ENCODE assay signal across 8 mouse cellular contexts in genomic region chr4:149773408-149774093, GRCm38 (mm10). TPM values are rescaled to one million over a fixed set of nuclear protein-coding genes. Genes with fewer than 3 reads are reported as not detected.
DNase-seq lines count a peak whose midpoint lies in the region; ATAC-seq and TF ChIP-seq lines count a peak whose summit lies in the region.

No protein-coding gene starts in this region.

- no peak for TF ChIP-seq EP300 in liver, embryonic 14.5 days (IDR thresholded peaks at IDR 0.05; ENCODE audit: low read depth)

- under 1% methylated on average over 42 of the region's 65 CpGs for WGBS in kidney, embryonic 15.5 days
- WGBS in hindbrain, embryonic 10.5 days = under 1% methylated on average over 65 of the region's 65 CpGs
- under 1% methylated on average over 60 of the region's 65 CpGs for WGBS in liver, embryonic 14.5 days (ENCODE audit: insufficient replicate concordance)
- under 1% methylated on average over 64 of the region's 65 CpGs for WGBS in stomach, embryonic 14.5 days

- H3K27ac ChIP-seq in kidney, embryonic 15.5 days = peak overlapping the region; percentile 90
- H3K27ac ChIP-seq in hindbrain, embryonic 10.5 days = peak overlapping the region; percentile 94
- H3K27ac ChIP-seq in liver, embryonic 14.5 days = no peak overlapping the region
- peak overlapping the region; percentile 33; the same call in 1 of the 2 replicates for H3K27ac ChIP-seq in stomach, embryonic 14.5 days (ENCODE audit: low read length)

- no peak for DNase-seq in kidney, postnatal 14 days
- peak; percentile 45 for DNase-seq in embryo, embryonic 10.5 days (ENCODE audit: low spot score)
- DNase-seq in hindbrain, embryonic 10.5 days (ENCODE audit: low spot score) = no peak
- DNase-seq in liver, embryonic 14.5 days (ENCODE audit: low read depth in 3 of 3, low spot score in 3 of 3) = no peak
- DNase-seq in layer of hippocampus, adult 9-10 months (ENCODE audit: low spot score) = no peak

- H3K4me1 ChIP-seq in kidney, embryonic 15.5 days = peaks cover 33% of the 10 kb centered on the region
- H3K4me1 ChIP-seq in E14TG2a.4 (replicated peaks; ENCODE audit: low read depth, low read length) = peaks cover 22% of the 10 kb centered on the region
- peaks cover 38% of the 10 kb centered on the region for H3K4me1 ChIP-seq in hindbrain, embryonic 10.5 days (replicated peaks)
- H3K4me1 ChIP-seq in liver, embryonic 14.5 days (replicated peaks; ENCODE audit: control insufficient read depth in 2 of 2, insufficient read depth in 2 of 2, low read length in 1 of 2) = peaks cover 0 to 4% of the 10 kb centered on the region in 2 experiments; a peak in 1 of 4 replicates
- H3K4me1 ChIP-seq in stomach, embryonic 14.5 days (ENCODE audit: control insufficient read depth, insufficient read depth, low read length) = peaks cover 12% of the 10 kb centered on the region; the same call in 1 of the 2 replicates

- peak overlapping the region; percentile 79 for H3K4me3 ChIP-seq in kidney, embryonic 15.5 days (replicated peaks)
- peak overlapping the region; percentile 90 for H3K4me3 ChIP-seq in E14TG2a.4 (replicated peaks; ENCODE audit: low read length)
- peak overlapping the region; percentile 88 for H3K4me3 ChIP-seq in hindbrain, embryonic 10.5 days
- peak overlapping the region; percentile 55 to 63 for H3K4me3 ChIP-seq in liver, embryonic 14.5 days (ENCODE audit: insufficient read depth in 1 of 2, low read depth in 2 of 2, low read length in 2 of 2)
- peak overlapping the region; percentile 77 for H3K4me3 ChIP-seq in stomach, embryonic 14.5 days (ENCODE audit: low read depth, low read length)

- peak; percentile 53 for ATAC-seq in kidney, embryonic 15.5 days (replicated peaks; ENCODE audit: low FRiP score)
- ATAC-seq in liver, embryonic 14.5 days (ENCODE audit: insufficient read depth) = peak; percentile 38; the same call in 1 of the 2 replicates
- 0 out of 2 replicates have a peak, but pooled peaks have one; percentile 30 for ATAC-seq in stomach, embryonic 14.5 days (ENCODE audit: insufficient number of reproducible peaks, insufficient read depth, low FRiP score, low read depth)

- H3K9ac ChIP-seq in kidney, embryonic 15.5 days = peak overlapping the region; percentile 85
- peak overlapping the region; percentile 60 for H3K9ac ChIP-seq in liver, embryonic 14.5 days (replicated peaks)
- peak overlapping the region; percentile 83 for H3K9ac ChIP-seq in stomach, embryonic 14.5 days (replicated peaks; ENCODE audit: low read depth, low read length)

- H3K4me2 ChIP-seq in kidney, embryonic 15.5 days = peak overlapping the region; percentile 95
- peak overlapping the region; percentile 71 for H3K4me2 ChIP-seq in liver, embryonic 14.5 days (ENCODE audit: low read depth)
- H3K4me2 ChIP-seq in stomach, embryonic 14.5 days (replicated peaks; ENCODE audit: low read depth, low read length) = peak overlapping the region; percentile 99

- H3K27me3 ChIP-seq in kidney, embryonic 15.5 days = no peaks in the 10 kb centered on the region
- H3K27me3 ChIP-seq in E14TG2a.4 (ENCODE audit: insufficient read depth, low read length) = peaks cover 35% of the 10 kb centered on the region
- peaks cover 31% of the 10 kb centered on the region for H3K27me3 ChIP-seq in hindbrain, embryonic 10.5 days (ENCODE audit: insufficient read depth, poor library complexity, severe bottlenecking)
- no peaks in the 10 kb centered on the region for H3K27me3 ChIP-seq in liver, embryonic 14.5 days (ENCODE audit: control insufficient read depth, insufficient read depth, low read length)
- H3K27me3 ChIP-seq in stomach, embryonic 14.5 days (ENCODE audit: control insufficient read depth, insufficient read depth, low read length) = no peaks in the 10 kb centered on the region

- no peak for TF ChIP-seq CTCF in E14TG2a.4 (conservative IDR thresholded peaks at IDR 0.05; ENCODE audit: low read length)
- TF ChIP-seq CTCF in liver, embryonic 14.5 days (IDR thresholded peaks at IDR 0.05; ENCODE audit: low read depth) = no peak

- no peaks in the 10 kb centered on the region for H3K9me3 ChIP-seq in kidney, embryonic 15.5 days (replicated peaks)
- no peaks in the 10 kb centered on the region for H3K9me3 ChIP-seq in E14TG2a.4 (ENCODE audit: low read length)
- H3K9me3 ChIP-seq in hindbrain, embryonic 10.5 days = no peaks in the 10 kb centered on the region
- no peaks in the 10 kb centered on the region for H3K9me3 ChIP-seq in liver, embryonic 14.5 days (ENCODE audit: control insufficient read depth, low read length)
- H3K9me3 ChIP-seq in stomach, embryonic 14.5 days (ENCODE audit: control insufficient read depth, low read depth, low read length) = no peaks in the 10 kb centered on the region

- no peaks in the 10 kb centered on the region for H3K36me3 ChIP-seq in kidney, embryonic 15.5 days
- H3K36me3 ChIP-seq in E14TG2a.4 (ENCODE audit: insufficient read depth, low read length) = no peaks in the 10 kb centered on the region
- H3K36me3 ChIP-seq in hindbrain, embryonic 10.5 days = no peaks in the 10 kb centered on the region
- H3K36me3 ChIP-seq in liver, embryonic 14.5 days (replicated peaks; ENCODE audit: control insufficient read depth, insufficient read depth, low read depth) = no peaks in the 10 kb centered on the region
- H3K36me3 ChIP-seq in stomach, embryonic 14.5 days (ENCODE audit: control insufficient read depth, insufficient read depth, low read length) = no peaks in the 10 kb centered on the region

RNA-seq across cellular contexts. Expression of gene Slc25a33, which starts 0.5 kb away (rescaled TPM):
- 14.2 and 16.0 TPM in 2 replicates for polyA plus RNA-seq in kidney, embryonic 15.5 days (2015; fragmentation: Nextera tagmentation; extraction: Ambion mirVana)
- polyA plus RNA-seq in hindbrain, embryonic 10.5 days (2016; fragmentation: Nextera tagmentation; extraction: Ambion mirVana) = 19.1 and 20.3 TPM in 2 replicates
- 3.3 and 4.8 TPM in 2 replicates for polyA plus RNA-seq in liver, embryonic 14.5 days (2012; rRNA removed)
- 7.8 and 9.8 TPM in 2 replicates for polyA plus RNA-seq in liver, embryonic 14.5 days (2014; fragmentation: Nextera tagmentation; extraction: Ambion mirVana)
- 9.4 and 9.5 TPM in 2 replicates for polyA plus RNA-seq in stomach, embryonic 14.5 days (2014; fragmentation: Nextera tagmentation; extraction: Ambion mirVana)

RNA-seq across cellular contexts. Expression of gene Tmem201, which starts 35.7 kb away (rescaled TPM):
- polyA plus RNA-seq in kidney, embryonic 15.5 days (2015; fragmentation: Nextera tagmentation; extraction: Ambion mirVana) = 35.4 and 42.2 TPM in 2 replicates
- polyA plus RNA-seq in hindbrain, embryonic 10.5 days (2016; fragmentation: Nextera tagmentation; extraction: Ambion mirVana) = 40.8 and 44.4 TPM in 2 replicates
- 7.2 and 8.6 TPM in 2 replicates for polyA plus RNA-seq in liver, embryonic 14.5 days (2012; rRNA removed)
- 3.5 and 4.1 TPM in 2 replicates for polyA plus RNA-seq in liver, embryonic 14.5 days (2014; fragmentation: Nextera tagmentation; extraction: Ambion mirVana)
- polyA plus RNA-seq in stomach, embryonic 14.5 days (2014; fragmentation: Nextera tagmentation; extraction: Ambion mirVana) = 19.7 and 21.8 TPM in 2 replicates
